Mouse (Mus musculus) forebrain, embryonic 16.5 days (tissue): ENCODE results near the gene Hist1h2bl. TPM values are rescaled to one million over a fixed set of nuclear protein-coding genes. Genes with fewer than 3 reads are reported as not detected.
A peak's percentile ranks its signal among the peaks of the same experiment; 100 is the strongest.
"Not testable (repeated sequence)": the region's sequence is repeated elsewhere in the genome, so short reads cannot be mapped to it uniquely, and the experiment has no call there.

Source experiments
- ATAC-seq: fragments of 200-750 bp; cut with Nextera tagmentation; 2 replicates; pipeline ENCODE4 v1.8.0; 2017; ENCODE audit warnings: mild to moderate bottlenecking, moderate library complexity
- H3K27ac ChIP-seq: fragments of 300-500 bp; sonication (generic); 2 replicates; pipeline ENCODE4 v1.5.1; 2014; ENCODE audit warnings: low read length, control low read depth
- H3K27me3 ChIP-seq: fragments of 300-500 bp; sonication (generic); replicated peaks from 2 replicates; pipeline ENCODE4 v1.6.1; 2014; ENCODE audit warnings: low read length; ENCODE audit not compliant: control insufficient read depth, insufficient read depth
- H3K36me3 ChIP-seq: fragments of 300-500 bp; sonication (generic); 2 replicates; pipeline ENCODE4 v1.6.1; 2014; ENCODE audit not compliant: control insufficient read depth, insufficient read depth
- H3K4me1 ChIP-seq: fragments of 300-500 bp; sonication (generic); replicated peaks from 2 replicates; pipeline ENCODE4 v1.6.1; 2014; ENCODE audit warnings: low read length; ENCODE audit not compliant: control insufficient read depth, insufficient read depth
- H3K4me2 ChIP-seq: fragments of 300-500 bp; sonication (generic); 2 replicates; pipeline ENCODE4 v1.6.1; 2014; ENCODE audit warnings: mild to moderate bottlenecking, low read length, control low read depth
- H3K4me3 ChIP-seq: fragments of 300-500 bp; sonication (generic); replicated peaks from 2 replicates; pipeline ENCODE4 v1.5.1; 2014; ENCODE audit warnings: mild to moderate bottlenecking, low read length, control low read depth
- H3K9ac ChIP-seq: fragments of 300-500 bp; sonication (generic); replicated peaks from 2 replicates; pipeline ENCODE4 v1.6.1; 2014; ENCODE audit warnings: low read depth, low read length, control low read depth
- H3K9me3 ChIP-seq: fragments of 300-500 bp; sonication (generic); 2 replicates; pipeline ENCODE4 v1.6.1; 2016; ENCODE audit warnings: low read length; ENCODE audit not compliant: control insufficient read depth
- WGBS: fragments of 180-500 bp; shearing (Covaris S2); extraction: QIAGEN DNeasy Blood & Tissue Kit; methylation state at CpG from one replicate; pipeline ENCODE4 v1.1.7; 2014; 5-methylcytosine and 5-hydroxymethylcytosine counted together
- polyA plus RNA-seq: library from polyadenylated mRNA; unstranded; fragments of >200 nt; fragmentation: Nextera tagmentation; extraction: Ambion mirVana; gene quantifications from 2 replicates; pipeline ENCODE4 v1.2.1, GENCODE M21; 2015

The Hist1h2bl gene
- polyA plus RNA-seq, 1 experiment from 2014 or later, result not detected

GRCm38 (mm10) chr13:21750159-21751017 lies 34.4 kb upstream of the Hist1h2bl start, which contains the start of gene Hist1h4k:
Gene Hist1h4k, minus strand, starts transcription at chr13:21750505.
- peak within 1 kb of the TSS; percentile 70 for H3K4me3 ChIP-seq
- H3K9me3 ChIP-seq, H3K36me3 ChIP-seq, H3K27me3 ChIP-seq: not testable (repeated sequence)
- peak; percentile 85 for ATAC-seq
- peak within 1 kb of the TSS; percentile 63 for H3K9ac ChIP-seq
- under 1% methylated on average over 44 of the region's 56 CpGs for WGBS
- H3K27ac ChIP-seq, result peak within 1 kb of the TSS; percentile 92
- peak within 1 kb of the TSS; percentile 82 for H3K4me2 ChIP-seq
- H3K4me1 ChIP-seq, result peaks cover 21% of the 10 kb centered on the region

GRCm38 (mm10) chr13:21749387-21750158 lies 33.6 kb upstream of the Hist1h2bl start:
- Histone ChIP-seq H3K4me1 (peaks cover 18% of the 10 kb centered on the region), H3K4me3 (peak overlapping the region; percentile 70), H3K36me3 (no peaks in the 10 kb centered on the region), H3K9ac (peak overlapping the region; percentile 63), H3K27me3 (no peaks in the 10 kb centered on the region), H3K4me2 (peak overlapping the region; percentile 82), H3K9me3 (no peaks in the 10 kb centered on the region), H3K27ac (peak overlapping the region; percentile 92)
- WGBS, result 3% methylated on average over 5 of the region's 5 CpGs
- ATAC-seq, result no peak

GRCm38 (mm10) chr13:21745006-21745405 lies 29.1 kb upstream of the Hist1h2bl start:
- Histone ChIP-seq H3K4me1 (peaks cover 10% of the 10 kb centered on the region), H3K27ac (no peak overlapping the region), H3K27me3 (no peaks in the 10 kb centered on the region), H3K4me2 (no peak overlapping the region), H3K36me3 (no peaks in the 10 kb centered on the region), H3K4me3 (no peak overlapping the region), H3K9me3 (no peaks in the 10 kb centered on the region), H3K9ac (no peak overlapping the region)
- ATAC-seq, result no peak
- 87% methylated on average over 1 of the region's 1 CpGs for WGBS

- Histone ChIP-seq H3K27ac (peak within 1 kb of the TSS; percentile 99), H3K4me2 (peak within 1 kb of the TSS; percentile 83), H3K4me3 (peak within 1 kb of the TSS; percentile 60), H3K4me1 (peaks cover 15% of the 10 kb centered on the region), H3K9ac (peak within 1 kb of the TSS; percentile 65)
- not testable (repeated sequence) for H3K27me3 ChIP-seq, H3K9me3 ChIP-seq, H3K36me3 ChIP-seq
- under 1% methylated on average over 45 of the region's 56 CpGs for WGBS
- peak; percentile 90 for ATAC-seq
These were observed 19.2 kb upstream of the Hist1h2bl start, which contains the start of gene Hist1h4j for GRCm38 (mm10) chr13:21734906-21735767. Gene Hist1h4j, plus strand, starts transcription at chr13:21735064.

- H3K4me2 ChIP-seq, result peak overlapping the region; percentile 83
- peak overlapping the region; percentile 65 for H3K9ac ChIP-seq
- peak overlapping the region; percentile 99 for H3K27ac ChIP-seq
- H3K4me1 ChIP-seq, result peaks cover 15% of the 10 kb centered on the region
- ATAC-seq, result peak; percentile 76
- H3K36me3 ChIP-seq, result no peaks in the 10 kb centered on the region
- no peaks in the 10 kb centered on the region for H3K27me3 ChIP-seq
- under 1% methylated on average over 21 of the region's 21 CpGs for WGBS
- H3K9me3 ChIP-seq, result no peaks in the 10 kb centered on the region
- H3K4me3 ChIP-seq, result peak overlapping the region; percentile 60
These were observed 18.3 kb upstream of the Hist1h2bl start for GRCm38 (mm10) chr13:21734010-21734905.

GRCm38 (mm10) chr13:21733466-21733865 lies 17.5 kb upstream of the Hist1h2bl start:
- Histone ChIP-seq H3K9me3 (no peaks in the 10 kb centered on the region), H3K27me3 (no peaks in the 10 kb centered on the region), H3K4me1 (peaks cover 15% of the 10 kb centered on the region), H3K4me3 (no peak overlapping the region), H3K4me2 (no peak overlapping the region), H3K9ac (no peak overlapping the region), H3K36me3 (no peaks in the 10 kb centered on the region), H3K27ac (peak overlapping the region; percentile 99)
- 72% methylated on average over 5 of the region's 5 CpGs for WGBS
- 0 out of 2 replicates have a peak, but pooled peaks have one; percentile 1 for ATAC-seq

- no peak overlapping the region for H3K4me2 ChIP-seq
- H3K36me3 ChIP-seq, result no peaks in the 10 kb centered on the region
- WGBS, result 82% methylated on average over 1 of the region's 1 CpGs
- no peak overlapping the region for H3K9ac ChIP-seq
- H3K4me1 ChIP-seq, result peaks cover 12% of the 10 kb centered on the region; the same call in 1 of the 2 replicates
- no peaks in the 10 kb centered on the region for H3K27me3 ChIP-seq
- H3K4me3 ChIP-seq, result no peak overlapping the region
- H3K9me3 ChIP-seq, result no peaks in the 10 kb centered on the region
- no peak overlapping the region for H3K27ac ChIP-seq
- ATAC-seq, result no peak
These were observed 13.6 kb upstream of the Hist1h2bl start for GRCm38 (mm10) chr13:21729544-21729943.

- peak; percentile 77 for ATAC-seq
- no peaks in the 10 kb centered on the region for H3K9me3 ChIP-seq
- WGBS, result 35% methylated on average over 11 of the region's 11 CpGs
These were observed 12.1 kb upstream of the Hist1h2bl start for GRCm38 (mm10) chr13:21727948-21728572.

More at GRCm38 (mm10) chr13:21727948-21728572, 12.1 kb upstream of the Hist1h2bl start:
- Histone ChIP-seq H3K4me2 (no peak overlapping the region), H3K4me1 (peaks cover 5% of the 10 kb centered on the region; the same call in 1 of the 2 replicates), H3K36me3 (no peaks in the 10 kb centered on the region), H3K4me3 (no peak overlapping the region), H3K27me3 (no peaks in the 10 kb centered on the region), H3K9ac (no peak overlapping the region), H3K27ac (peak overlapping the region; percentile 57)
